Mouse (Mus musculus) lung, embryonic 14.5 days (tissue): ENCODE results near the gene Ttf2. TPM values are rescaled to one million over a fixed set of nuclear protein-coding genes. Genes with fewer than 3 reads are reported as not detected.

Source experiments
- ATAC-seq: fragments of 200-750 bp; cut with Nextera tagmentation; 2 replicates; pipeline ENCODE4 v1.8.0; 2017; ENCODE audit warnings: mild to moderate bottlenecking, moderate TSS enrichment, moderate library complexity; ENCODE audit not compliant: insufficient read depth
- DNase-seq: peaks from one replicate; pipeline ENCODE4 v3.0.0-alpha.2; 2015
- H3K27ac ChIP-seq: fragments of 300-500 bp; sonication (generic); 2 replicates; pipeline ENCODE4 v1.5.1; 2014; ENCODE audit warnings: low read depth, mild to moderate bottlenecking, moderate library complexity
- H3K27me3 ChIP-seq: fragments of 300-500 bp; sonication (generic); 2 replicates; pipeline ENCODE4 v1.6.1; 2014; ENCODE audit warnings: low read length, control low read depth; ENCODE audit not compliant: insufficient read depth
- H3K36me3 ChIP-seq: fragments of 300-500 bp; sonication (generic); 2 replicates; pipeline ENCODE4 v1.6.1; 2014; ENCODE audit warnings: control low read depth; ENCODE audit not compliant: insufficient read depth
- H3K4me1 ChIP-seq: fragments of 300-500 bp; sonication (generic); 2 replicates; pipeline ENCODE4 v1.6.1; 2014; ENCODE audit warnings: antibody characterized with exemption, control low read depth; ENCODE audit not compliant: insufficient read depth
- H3K4me2 ChIP-seq: fragments of 300-500 bp; sonication (generic); 2 replicates; pipeline ENCODE4 v1.6.1; 2014; ENCODE audit warnings: mild to moderate bottlenecking
- H3K4me3 ChIP-seq: fragments of 300-500 bp; sonication (generic); 2 replicates; pipeline ENCODE4 v1.5.1; 2014; ENCODE audit warnings: low read depth, low read length
- H3K9ac ChIP-seq: fragments of 300-500 bp; sonication (generic); 2 replicates; pipeline ENCODE4 v1.6.1; 2014
- H3K9me3 ChIP-seq: fragments of 300-500 bp; sonication (generic); 2 replicates; pipeline ENCODE4 v1.6.1; 2016; ENCODE audit warnings: low read depth, low read length, control low read depth
- CTCF ChIP-seq: IDR thresholded peaks from 2 replicates; pipeline ENCODE4 v1.5.1; 2016; ENCODE audit warnings: antibody characterized with exemption, low read depth
- WGBS: fragments of 180-500 bp; shearing (Covaris S2); extraction: QIAGEN DNeasy Blood & Tissue Kit; methylation state at CpG from one replicate; pipeline ENCODE4 v1.1.7; 2014; 5-methylcytosine and 5-hydroxymethylcytosine counted together
- polyA plus RNA-seq: library from polyadenylated mRNA; unstranded; fragments of >200 nt; fragmentation: Nextera tagmentation; extraction: Ambion mirVana; gene quantifications from 2 replicates; pipeline ENCODE4 v1.2.1, GENCODE M21; 2014

The Ttf2 gene
- polyA plus RNA-seq, 1 experiment from 2014 or later, result 27.7 TPM

- no peak overlapping the region for H3K9ac ChIP-seq
- H3K4me3 ChIP-seq, result no peak overlapping the region
- peaks cover 12% of the 10 kb centered on the region for H3K4me1 ChIP-seq
- no peaks in the 10 kb centered on the region for H3K36me3 ChIP-seq
- TF ChIP-seq CTCF, result peak; percentile 89
- H3K9me3 ChIP-seq, result no peaks in the 10 kb centered on the region
- no peak overlapping the region for H3K4me2 ChIP-seq
- H3K27me3 ChIP-seq, result no peaks in the 10 kb centered on the region
- peak; percentile 86 for DNase-seq
- peak; percentile 53; the same call in 1 of the 2 replicates for ATAC-seq
- 12% methylated on average over 6 of the region's 6 CpGs for WGBS
- no peak overlapping the region; the same call in 1 of the 2 replicates for H3K27ac ChIP-seq
Measured at GRCm38 (mm10) chr3:100998904-100999340, 29.5 kb upstream of the Ttf2 start.

- Histone ChIP-seq H3K27me3 (no peaks in the 10 kb centered on the region), H3K4me2 (no peak overlapping the region), H3K36me3 (no peaks in the 10 kb centered on the region), H3K27ac (no peak overlapping the region; the same call in 1 of the 2 replicates), H3K9me3 (no peaks in the 10 kb centered on the region), H3K9ac (no peak overlapping the region), H3K4me1 (peaks cover 19% of the 10 kb centered on the region), H3K4me3 (no peak overlapping the region)
- ATAC-seq, result peak; percentile 73
- no peak for TF ChIP-seq CTCF
- peak; percentile 80 for DNase-seq
- WGBS, result 47% methylated on average over 10 of the region's 10 CpGs
Measured at GRCm38 (mm10) chr3:100997785-100998570, 28.5 kb upstream of the Ttf2 start.

GRCm38 (mm10) chr3:100994252-100994651 is 24.8 kb upstream of the Ttf2 start:
- Histone ChIP-seq H3K9me3 (no peaks in the 10 kb centered on the region), H3K27ac (no peak overlapping the region), H3K36me3 (no peaks in the 10 kb centered on the region), H3K4me3 (no peak overlapping the region), H3K4me2 (no peak overlapping the region), H3K27me3 (no peaks in the 10 kb centered on the region), H3K9ac (no peak overlapping the region), H3K4me1 (peaks cover 19% of the 10 kb centered on the region)
- DNase-seq (no peak), ATAC-seq (no peak)
- no peak for TF ChIP-seq CTCF
- 81% methylated on average over 4 of the region's 4 CpGs for WGBS

GRCm38 (mm10) chr3:100993718-100994117 is 24.3 kb upstream of the Ttf2 start:
- H3K27ac ChIP-seq, result peak overlapping the region; percentile 19; the same call in 1 of the 2 replicates
- H3K4me3 ChIP-seq, result no peak overlapping the region
- TF ChIP-seq CTCF, result no peak
- ATAC-seq, result peak; percentile 29; the same call in 1 of the 2 replicates
- WGBS, result 21% methylated on average over 15 of the region's 15 CpGs
- H3K36me3 ChIP-seq, result no peaks in the 10 kb centered on the region
- H3K9me3 ChIP-seq, result no peaks in the 10 kb centered on the region
- H3K4me2 ChIP-seq, result no peak overlapping the region
- no peak overlapping the region for H3K9ac ChIP-seq
- H3K27me3 ChIP-seq, result no peaks in the 10 kb centered on the region
- peak; percentile 49 for DNase-seq
- peaks cover 16% of the 10 kb centered on the region for H3K4me1 ChIP-seq

GRCm38 (mm10) chr3:100993158-100993557 is 23.7 kb upstream of the Ttf2 start:
- WGBS, result 30% methylated on average over 7 of the region's 7 CpGs
- H3K36me3 ChIP-seq, result no peaks in the 10 kb centered on the region
- TF ChIP-seq CTCF, result no peak
- H3K27ac ChIP-seq, result peak overlapping the region; percentile 19; the same call in 1 of the 2 replicates
- H3K9ac ChIP-seq, result no peak overlapping the region
- H3K4me2 ChIP-seq, result no peak overlapping the region
- ATAC-seq (peak; percentile 61; the same call in 1 of the 2 replicates), DNase-seq (peak; percentile 65)
- no peak overlapping the region for H3K4me3 ChIP-seq
- H3K27me3 ChIP-seq, result no peaks in the 10 kb centered on the region
- H3K9me3 ChIP-seq, result no peaks in the 10 kb centered on the region
- peaks cover 13% of the 10 kb centered on the region for H3K4me1 ChIP-seq

- Histone ChIP-seq H3K4me1 (peaks cover 8% of the 10 kb centered on the region), H3K27ac (no peak overlapping the region), H3K4me3 (no peak overlapping the region), H3K4me2 (no peak overlapping the region), H3K9me3 (no peaks in the 10 kb centered on the region), H3K9ac (no peak overlapping the region), H3K27me3 (no peaks in the 10 kb centered on the region), H3K36me3 (no peaks in the 10 kb centered on the region)
- 60% methylated on average over 1 of the region's 1 CpGs for WGBS
- DNase-seq, result no peak
- no peak for TF ChIP-seq CTCF
- no peak for ATAC-seq
Measured at GRCm38 (mm10) chr3:100990231-100990630, 20.8 kb upstream of the Ttf2 start.

- Histone ChIP-seq H3K9ac (no peak overlapping the region), H3K27ac (no peak overlapping the region), H3K4me3 (no peak overlapping the region), H3K27me3 (no peaks in the 10 kb centered on the region), H3K9me3 (no peaks in the 10 kb centered on the region), H3K4me2 (no peak overlapping the region), H3K4me1 (peaks cover 8% of the 10 kb centered on the region), H3K36me3 (no peaks in the 10 kb centered on the region)
- DNase-seq, result no peak
- WGBS, result 57% methylated on average over 12 of the region's 12 CpGs
- ATAC-seq, result no peak
- TF ChIP-seq CTCF, result no peak
Measured at GRCm38 (mm10) chr3:100989417-100989816, 20.0 kb upstream of the Ttf2 start.
